Mouse (Mus musculus): ENCODE measurements at regions not wholly inside any gene's neighbourhood (a gene's known extent, or its start where the extent isn't known, plus 50 kb on each side); places are given as distances from the start of the nearest gene placed in this dataset.
A peak's percentile ranks its signal among the peaks of the same experiment; 100 is the strongest.

- Histone ChIP-seq H3K27ac (ENCODE audit: low read depth) (no peak overlapping the region), H3K4me2 (ENCODE audit: low read depth, low read length) (no peak overlapping the region), H3K27me3 (ENCODE audit: control insufficient read depth, insufficient read depth, low read length) (peaks cover 25% of the 10 kb centered on the region), H3K36me3 (replicated peaks; ENCODE audit: control insufficient read depth, insufficient read depth, low read length) (no peaks in the 10 kb centered on the region), H3K4me1 (ENCODE audit: control insufficient read depth, insufficient read depth) (peaks cover 4% of the 10 kb centered on the region; the same call in 1 of the 2 replicates), H3K4me3 (ENCODE audit: low read depth, low read length) (no peak overlapping the region), H3K9ac (replicated peaks; ENCODE audit: low read depth, low read length) (no peak overlapping the region), H3K9me3 (replicated peaks; ENCODE audit: control insufficient read depth, low read length) (no peaks in the 10 kb centered on the region)
- ATAC-seq (ENCODE audit: insufficient read depth, low read depth) (no peak), DNase-seq (ENCODE audit: low spot score) (no peak)
- TF ChIP-seq EP300 (IDR thresholded peaks at IDR 0.05; ENCODE audit: low read depth) = no peak
- no peak for TF ChIP-seq CTCF (IDR thresholded peaks at IDR 0.05; ENCODE audit: low read depth)
- WGBS = 37% methylated on average over 20 of the region's 20 CpGs
Observed at GRCm38 (mm10) chr5:118434718-118435555, 125.5 kb upstream of the Med13l start.

GRCm38 (mm10) chr5:118435556-118435950 is 124.9 kb upstream of the Med13l start:
- Histone ChIP-seq H3K9me3 (replicated peaks; ENCODE audit: control insufficient read depth, low read length) (no peaks in the 10 kb centered on the region), H3K9ac (replicated peaks; ENCODE audit: low read depth, low read length) (no peak overlapping the region), H3K4me2 (ENCODE audit: low read depth, low read length) (no peak overlapping the region), H3K36me3 (replicated peaks; ENCODE audit: control insufficient read depth, insufficient read depth, low read length) (no peaks in the 10 kb centered on the region), H3K4me1 (ENCODE audit: control insufficient read depth, insufficient read depth) (peaks cover 4% of the 10 kb centered on the region; the same call in 1 of the 2 replicates), H3K27me3 (ENCODE audit: control insufficient read depth, insufficient read depth, low read length) (peaks cover 25% of the 10 kb centered on the region), H3K27ac (ENCODE audit: low read depth) (no peak overlapping the region), H3K4me3 (ENCODE audit: low read depth, low read length) (no peak overlapping the region)
- WGBS = 56% methylated on average over 7 of the region's 7 CpGs
- TF ChIP-seq EP300 (IDR thresholded peaks at IDR 0.05; ENCODE audit: low read depth) (no peak), CTCF (IDR thresholded peaks at IDR 0.05; ENCODE audit: low read depth) (no peak)
- DNase-seq (ENCODE audit: low spot score) (no peak), ATAC-seq (ENCODE audit: insufficient read depth, low read depth) (no peak)

- TF ChIP-seq EP300 (IDR thresholded peaks at IDR 0.05; ENCODE audit: low read depth) (no peak), CTCF (IDR thresholded peaks at IDR 0.05; ENCODE audit: low read depth) (no peak)
- Histone ChIP-seq H3K36me3 (replicated peaks; ENCODE audit: control insufficient read depth, insufficient read depth, low read length) (no peaks in the 10 kb centered on the region), H3K27ac (ENCODE audit: low read depth) (no peak overlapping the region), H3K9ac (replicated peaks; ENCODE audit: low read depth, low read length) (no peak overlapping the region), H3K4me1 (ENCODE audit: control insufficient read depth, insufficient read depth) (peaks cover 4% of the 10 kb centered on the region; the same call in 1 of the 2 replicates), H3K9me3 (replicated peaks; ENCODE audit: control insufficient read depth, low read length) (no peaks in the 10 kb centered on the region), H3K27me3 (ENCODE audit: control insufficient read depth, insufficient read depth, low read length) (peaks cover 25% of the 10 kb centered on the region), H3K4me2 (ENCODE audit: low read depth, low read length) (no peak overlapping the region), H3K4me3 (ENCODE audit: low read depth, low read length) (no peak overlapping the region)
- DNase-seq (ENCODE audit: low spot score) (no peak), ATAC-seq (ENCODE audit: insufficient read depth, low read depth) (no peak)
- 35% methylated on average over 9 of the region's 9 CpGs for WGBS
Observed at GRCm38 (mm10) chr5:118436035-118436434, 124.4 kb upstream of the Med13l start.

GRCm38 (mm10) chr5:118436474-118437306 is 123.8 kb upstream of the Med13l start:
- no peak overlapping the region for H3K27ac ChIP-seq (ENCODE audit: low read depth)
- no peak for TF ChIP-seq CTCF (IDR thresholded peaks at IDR 0.05; ENCODE audit: low read depth)
- TF ChIP-seq EP300 (IDR thresholded peaks at IDR 0.05; ENCODE audit: low read depth) = no peak
- ATAC-seq (ENCODE audit: insufficient read depth, low read depth) = no peak

GRCm38 (mm10) chr5:118437307-118437610 is 123.2 kb upstream of the Med13l start:
- Histone ChIP-seq H3K4me3 (ENCODE audit: low read depth, low read length) (no peak overlapping the region), H3K4me1 (ENCODE audit: control insufficient read depth, insufficient read depth) (peaks cover 4% of the 10 kb centered on the region; the same call in 1 of the 2 replicates), H3K9ac (replicated peaks; ENCODE audit: low read depth, low read length) (no peak overlapping the region), H3K27me3 (ENCODE audit: control insufficient read depth, insufficient read depth, low read length) (peaks cover 25% of the 10 kb centered on the region), H3K9me3 (replicated peaks; ENCODE audit: control insufficient read depth, low read length) (no peaks in the 10 kb centered on the region), H3K27ac (ENCODE audit: low read depth) (no peak overlapping the region), H3K4me2 (ENCODE audit: low read depth, low read length) (no peak overlapping the region), H3K36me3 (replicated peaks; ENCODE audit: control insufficient read depth, insufficient read depth, low read length) (no peaks in the 10 kb centered on the region)
- ATAC-seq (ENCODE audit: insufficient read depth, low read depth) (no peak), DNase-seq (ENCODE audit: low spot score) (no peak)
- WGBS = 52% methylated on average over 7 of the region's 7 CpGs
- TF ChIP-seq CTCF (IDR thresholded peaks at IDR 0.05; ENCODE audit: low read depth) (no peak), EP300 (IDR thresholded peaks at IDR 0.05; ENCODE audit: low read depth) (no peak)

More at GRCm38 (mm10) chr5:118436474-118437306, 123.8 kb upstream of the Med13l start:
- Histone ChIP-seq H3K27me3 (ENCODE audit: control insufficient read depth, insufficient read depth, low read length) (peaks cover 25% of the 10 kb centered on the region), H3K9me3 (replicated peaks; ENCODE audit: control insufficient read depth, low read length) (no peaks in the 10 kb centered on the region), H3K36me3 (replicated peaks; ENCODE audit: control insufficient read depth, insufficient read depth, low read length) (no peaks in the 10 kb centered on the region), H3K4me2 (ENCODE audit: low read depth, low read length) (0 out of 2 replicates have a peak overlapping the region, but pooled peaks have one; percentile 15), H3K4me3 (ENCODE audit: low read depth, low read length) (no peak overlapping the region), H3K4me1 (ENCODE audit: control insufficient read depth, insufficient read depth) (peaks cover 4% of the 10 kb centered on the region; the same call in 1 of the 2 replicates), H3K9ac (replicated peaks; ENCODE audit: low read depth, low read length) (no peak overlapping the region)
- DNase-seq (ENCODE audit: low spot score) = no peak
- 33% methylated on average over 22 of the region's 22 CpGs for WGBS
